Mouse (Mus musculus) embryonic facial prominence, embryonic 15.5 days (tissue): Measurements from ENCODE around the gene Rpl26. TPM values are rescaled to one million over a fixed set of nuclear protein-coding genes. Genes with fewer than 3 reads are reported as not detected.

ENCODE experiments used
- ATAC-seq: fragments of 200-750 bp; cut with Nextera tagmentation; 2 replicates; pipeline ENCODE4 v1.8.0; 2017; ENCODE audit warnings: low read depth, moderate TSS enrichment; ENCODE audit not compliant: insufficient number of reproducible peaks, low FRiP score, low TSS enrichment
- H3K27ac ChIP-seq: fragments of 300-500 bp; sonication (generic); replicated peaks from 2 replicates; pipeline ENCODE4 v1.5.1; 2015; ENCODE audit warnings: mild to moderate bottlenecking, inconsistent platforms
- H3K27me3 ChIP-seq: fragments of 300-500 bp; sonication (generic); 2 replicates; pipeline ENCODE4 v1.6.1; 2015; ENCODE audit warnings: inconsistent platforms
- H3K36me3 ChIP-seq: fragments of 300-500 bp; sonication (generic); 2 replicates; pipeline ENCODE4 v1.6.1; 2015; ENCODE audit warnings: mild to moderate bottlenecking, inconsistent platforms
- H3K4me1 ChIP-seq: fragments of 300-500 bp; sonication (generic); 2 replicates; pipeline ENCODE4 v1.6.1; 2015; ENCODE audit warnings: inconsistent platforms
- H3K4me2 ChIP-seq: fragments of 300-500 bp; sonication (generic); replicated peaks from 2 replicates; pipeline ENCODE4 v1.6.1; 2015; ENCODE audit warnings: mild to moderate bottlenecking, inconsistent platforms
- H3K4me3 ChIP-seq: fragments of 300-500 bp; sonication (generic); replicated peaks from 2 replicates; pipeline ENCODE4 v1.5.1; 2015; ENCODE audit warnings: mild to moderate bottlenecking, inconsistent platforms
- H3K9ac ChIP-seq: fragments of 300-500 bp; sonication (generic); 2 replicates; pipeline ENCODE4 v1.6.1; 2015; ENCODE audit warnings: inconsistent platforms
- H3K9me3 ChIP-seq: fragments of 300-500 bp; sonication (generic); replicated peaks from 2 replicates; pipeline ENCODE4 v1.6.1; 2016; ENCODE audit warnings: inconsistent platforms
- whole genome bisulfite sequencing: fragments of 180-500 bp; shearing (Covaris S2); methylation state at CpG from one replicate; pipeline ENCODE4 v1.1.7; 2015; 5-methylcytosine and 5-hydroxymethylcytosine counted together
- polyA plus RNA-seq: library from polyadenylated mRNA; unstranded; fragments of >200 nt; fragmentation: Nextera tagmentation; extraction: Ambion mirVana; gene quantifications from 2 replicates; pipeline ENCODE4 v1.2.1, GENCODE M21; 2015

Rpl26 gene
- polyA plus RNA-seq, 1 experiment from 2014 or later, result 985 TPM

DNA sequence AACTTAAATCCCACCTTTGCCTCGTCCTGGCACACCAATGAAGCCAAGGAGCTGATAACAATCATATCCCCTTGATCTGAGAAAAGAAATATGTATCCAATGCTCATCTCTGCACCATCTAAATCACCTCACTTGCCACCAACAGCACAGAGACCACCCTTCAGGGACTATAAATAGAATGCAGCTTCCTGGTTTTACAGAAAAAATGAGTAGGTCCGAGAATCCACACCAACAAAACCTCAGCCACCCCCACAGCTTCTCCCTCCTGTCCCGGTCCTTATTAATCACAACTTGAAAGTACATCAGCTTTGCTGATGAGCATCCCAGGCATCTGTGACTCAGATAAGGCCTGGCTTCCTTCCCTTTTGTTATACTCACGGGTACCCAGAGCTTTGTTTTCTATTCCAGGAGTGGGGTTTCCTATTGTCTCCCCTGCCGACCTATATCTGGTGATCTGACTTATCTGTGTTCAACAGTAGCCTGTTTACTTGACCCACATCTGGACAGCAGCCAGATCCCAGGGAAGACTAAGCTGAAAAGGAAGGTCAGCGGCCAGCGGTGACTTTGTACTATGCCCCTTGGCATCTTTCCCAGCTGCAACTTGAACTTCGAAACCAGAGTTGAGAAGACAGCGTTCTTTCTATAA lies 36.7 kb upstream of the Rpl26 start:
- H3K4me1 ChIP-seq, result no peaks in the 10 kb centered on the region
- 52% methylated on average over 9 of the region's 9 CpGs for WGBS
- H3K27ac ChIP-seq, result no peak overlapping the region
- H3K36me3 ChIP-seq, result no peaks in the 10 kb centered on the region
- H3K27me3 ChIP-seq, result no peaks in the 10 kb centered on the region
- peak; percentile 65; the same call in 1 of the 2 replicates for ATAC-seq
- no peak overlapping the region for H3K4me3 ChIP-seq
- H3K4me2 ChIP-seq, result no peak overlapping the region
- H3K9me3 ChIP-seq, result no peaks in the 10 kb centered on the region
- no peak overlapping the region for H3K9ac ChIP-seq

DNA sequence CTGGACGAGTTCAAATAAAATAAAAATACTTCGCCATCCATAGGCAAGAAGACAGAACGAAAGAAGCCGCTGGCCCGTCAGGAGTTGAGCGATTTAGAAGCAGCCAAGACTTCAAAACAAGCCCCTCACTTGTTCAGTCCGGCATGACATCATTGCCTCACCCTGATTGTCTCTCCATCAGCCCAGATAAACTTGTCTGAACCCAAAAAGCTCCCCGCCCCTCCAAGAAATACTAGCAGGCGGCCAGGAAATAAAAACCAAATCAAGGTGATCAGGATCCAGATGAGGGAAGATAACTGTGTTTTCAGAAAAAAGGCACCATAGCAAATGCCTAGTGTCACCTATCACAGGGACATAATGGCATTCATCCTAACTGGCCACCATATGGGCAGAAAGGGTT lies 30.1 kb upstream of the Rpl26 start:
- ATAC-seq, result no peak
- Histone ChIP-seq H3K27me3 (no peaks in the 10 kb centered on the region), H3K9ac (no peak overlapping the region), H3K27ac (no peak overlapping the region), H3K36me3 (no peaks in the 10 kb centered on the region), H3K4me1 (0 out of 2 replicates have a peak, but pooled peaks cover 3% of the 10 kb centered on the region), H3K4me2 (no peak overlapping the region), H3K9me3 (no peaks in the 10 kb centered on the region), H3K4me3 (no peak overlapping the region)
- WGBS, result 78% methylated on average over 9 of the region's 9 CpGs

DNA sequence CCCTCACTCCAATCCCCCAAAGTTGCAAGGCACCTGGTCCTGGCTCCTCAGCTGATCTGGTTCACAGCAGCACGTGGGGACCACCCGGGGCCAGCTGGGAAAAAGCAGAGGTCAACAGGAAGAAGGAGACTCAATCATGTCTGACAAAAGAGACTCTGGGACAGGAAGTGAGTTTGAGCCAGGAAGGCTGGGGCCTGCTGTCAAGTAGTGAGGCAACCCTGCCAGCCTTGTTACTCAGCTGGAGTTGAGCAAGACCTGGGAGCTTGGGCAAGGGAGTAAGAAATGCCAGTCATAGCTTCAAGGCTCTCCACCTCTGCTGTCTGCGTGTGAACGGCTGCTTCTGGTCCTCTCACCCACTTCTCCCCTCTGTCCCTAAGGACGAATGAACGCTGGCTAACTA lies 29.6 kb upstream of the Rpl26 start, which contains the start of gene Ndel1:
Ndel1 (minus strand) TSS at position 111 of the 400 bp plus-strand sequence.
- 0 out of 2 replicates have a peak within 1 kb of the TSS, but pooled peaks have one; percentile 44 for H3K27ac ChIP-seq
- H3K27me3 ChIP-seq, result no peaks in the 10 kb centered on the region
- 0 out of 2 replicates have a peak, but pooled peaks cover 3% of the 10 kb centered on the region for H3K4me1 ChIP-seq
- H3K9ac ChIP-seq, result no peak within 1 kb of the TSS
- no peaks in the 10 kb centered on the region for H3K36me3 ChIP-seq
- H3K4me3 ChIP-seq, result no peak within 1 kb of the TSS
- WGBS, result 54% methylated on average over 6 of the region's 6 CpGs
- no peaks in the 10 kb centered on the region for H3K9me3 ChIP-seq
- no peak within 1 kb of the TSS for H3K4me2 ChIP-seq
- no peak for ATAC-seq

DNA sequence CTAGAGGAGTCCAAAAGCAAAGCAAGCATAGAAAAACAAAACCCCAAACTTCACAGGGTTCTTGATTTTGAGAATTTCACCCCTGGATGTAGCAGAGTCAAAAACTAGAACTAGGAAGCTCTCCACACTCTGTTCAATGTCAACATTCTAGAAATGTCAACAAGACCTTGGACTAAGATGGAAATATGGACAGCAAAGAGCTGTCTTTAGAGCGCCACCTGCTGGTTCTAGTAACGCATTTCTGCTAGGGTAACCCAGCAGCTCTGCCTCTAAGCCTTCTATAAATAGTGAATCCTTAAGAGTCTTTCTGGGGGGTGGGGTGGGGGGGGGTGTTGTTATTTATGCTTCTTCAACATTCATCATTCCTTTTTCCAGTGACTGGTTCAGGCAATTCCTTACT lies 26.5 kb upstream of the Rpl26 start:
- Histone ChIP-seq H3K4me1 (0 out of 2 replicates have a peak, but pooled peaks cover 3% of the 10 kb centered on the region), H3K36me3 (no peaks in the 10 kb centered on the region), H3K9me3 (no peaks in the 10 kb centered on the region), H3K27ac (no peak overlapping the region), H3K9ac (no peak overlapping the region), H3K27me3 (no peaks in the 10 kb centered on the region), H3K4me3 (no peak overlapping the region), H3K4me2 (no peak overlapping the region)
- ATAC-seq, result no peak
- 0% methylated on average over 2 of the region's 2 CpGs for WGBS

DNA sequence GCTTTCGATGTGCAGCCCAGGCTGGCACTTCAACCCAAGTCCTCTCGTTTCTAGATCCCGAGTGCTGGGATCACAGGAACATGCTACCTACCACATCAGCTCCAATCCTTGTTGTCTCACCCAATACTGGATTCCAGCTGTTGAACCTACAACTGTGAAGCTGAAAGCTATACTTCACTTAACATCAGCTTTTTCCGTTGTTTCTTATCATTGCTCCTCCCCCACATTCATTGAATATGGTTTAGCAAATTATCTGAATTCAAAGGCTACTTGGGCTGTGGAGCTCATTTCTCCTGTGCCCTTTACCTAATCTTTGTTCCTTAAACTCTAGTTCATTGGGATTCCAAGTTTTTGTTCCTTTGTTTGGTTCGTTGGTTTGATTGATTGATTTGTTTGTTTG lies 22.6 kb upstream of the Rpl26 start:
- Histone ChIP-seq H3K9me3 (no peaks in the 10 kb centered on the region), H3K9ac (no peak overlapping the region), H3K4me1 (0 out of 2 replicates have a peak, but pooled peaks cover 4% of the 10 kb centered on the region), H3K27me3 (no peaks in the 10 kb centered on the region), H3K4me2 (no peak overlapping the region), H3K36me3 (no peaks in the 10 kb centered on the region), H3K27ac (no peak overlapping the region), H3K4me3 (no peak overlapping the region)
- no peak for ATAC-seq
- 85% methylated on average over 5 of the region's 5 CpGs for WGBS

DNA sequence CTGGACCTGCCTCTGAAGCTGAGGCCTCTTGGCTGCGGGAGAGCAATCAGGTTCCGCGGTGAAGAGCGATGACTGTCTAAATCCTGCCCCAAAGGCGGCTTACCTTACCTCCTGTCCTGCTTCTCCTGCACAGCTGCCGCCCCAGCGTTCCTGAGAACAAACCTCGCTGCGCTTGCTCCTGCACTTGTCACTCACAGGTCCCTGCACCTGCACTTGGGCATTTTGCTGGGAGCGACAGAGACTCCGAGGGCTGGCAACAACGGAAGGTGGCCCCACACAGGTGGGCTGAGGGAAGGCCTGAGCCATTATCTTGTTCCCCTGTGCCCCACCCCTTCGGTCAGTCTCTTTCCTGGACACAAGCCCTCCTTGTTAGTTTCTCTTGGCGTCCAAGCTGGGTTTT lies 19.3 kb upstream of the Rpl26 start:
- 16% methylated on average over 14 of the region's 14 CpGs for WGBS
- Histone ChIP-seq H3K27ac (no peak overlapping the region), H3K27me3 (no peaks in the 10 kb centered on the region), H3K9ac (no peak overlapping the region), H3K4me2 (no peak overlapping the region), H3K36me3 (no peaks in the 10 kb centered on the region), H3K4me1 (0 out of 2 replicates have a peak, but pooled peaks cover 4% of the 10 kb centered on the region), H3K4me3 (no peak overlapping the region), H3K9me3 (no peaks in the 10 kb centered on the region)
- no peak for ATAC-seq

DNA sequence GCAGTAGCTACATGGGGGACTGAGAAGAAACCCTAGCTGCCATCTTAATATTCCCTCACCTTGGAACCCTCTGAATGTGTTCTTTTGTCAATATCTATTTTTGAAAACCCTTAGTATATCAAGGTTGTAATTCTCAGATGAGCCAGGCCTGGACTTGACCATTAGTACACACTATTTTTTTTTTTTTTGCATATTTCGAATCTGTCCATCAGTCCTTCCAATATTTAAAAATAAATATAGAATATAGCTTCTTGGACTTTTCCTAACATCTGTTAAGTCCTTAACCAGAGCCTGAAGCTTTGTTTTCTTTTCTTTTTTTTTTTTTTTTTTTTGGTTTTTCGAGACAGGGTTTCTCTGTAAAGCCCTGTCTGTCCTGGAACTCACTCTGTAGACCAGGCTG lies 17.5 kb upstream of the Rpl26 start:
- WGBS, result 74% methylated on average over 2 of the region's 2 CpGs
- H3K9me3 ChIP-seq, result no peaks in the 10 kb centered on the region

DNA sequence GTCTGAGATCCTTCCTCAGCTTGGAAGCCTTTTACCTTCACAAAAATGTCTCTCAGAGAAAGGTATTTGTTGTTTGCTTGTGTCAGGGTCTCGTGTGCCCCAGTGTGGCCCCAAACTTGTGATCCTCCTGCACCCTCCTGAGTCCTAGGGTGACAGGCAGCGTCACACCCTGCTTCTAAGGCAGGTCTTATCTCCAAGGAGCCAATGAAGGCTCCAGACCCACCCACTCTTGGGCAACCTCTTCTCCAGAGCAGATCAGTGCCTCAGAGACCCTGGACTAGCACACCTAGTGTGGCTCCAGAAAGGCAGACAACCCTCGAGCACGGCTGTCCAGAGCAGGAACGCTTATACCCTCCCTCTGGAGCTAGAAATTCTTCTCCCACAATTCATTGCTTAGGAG lies 17.0 kb upstream of the Rpl26 start:
- WGBS, result 76% methylated on average over 5 of the region's 5 CpGs

More for the DNA sequence above, 17.5 kb upstream of the Rpl26 start:
- Histone ChIP-seq H3K4me1 (0 out of 2 replicates have a peak, but pooled peaks cover 4% of the 10 kb centered on the region), H3K9ac (no peak overlapping the region), H3K4me3 (no peak overlapping the region), H3K27me3 (no peaks in the 10 kb centered on the region), H3K4me2 (no peak overlapping the region), H3K27ac (no peak overlapping the region), H3K36me3 (no peaks in the 10 kb centered on the region)
- no peak for ATAC-seq

DNA sequence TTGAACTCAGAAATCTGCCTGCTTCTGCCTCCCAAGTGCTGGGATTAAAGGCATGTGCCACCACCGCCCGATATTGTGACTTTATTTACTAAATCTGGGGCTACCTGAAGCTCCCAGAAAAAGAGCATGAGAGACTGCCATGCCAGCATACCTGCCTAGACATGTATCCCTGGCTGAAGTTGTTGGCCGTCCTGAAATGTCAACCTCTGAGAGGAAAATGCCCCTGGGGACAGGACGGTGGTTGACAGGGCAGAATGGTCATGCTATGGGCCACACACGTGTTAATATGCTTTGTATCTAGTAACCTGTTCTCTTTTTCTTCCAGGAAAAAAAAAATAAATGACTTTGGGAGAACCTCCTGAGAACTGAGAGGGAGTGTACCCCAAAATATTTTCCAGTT lies 15.3 kb upstream of the Rpl26 start:
- H3K4me1 ChIP-seq, result 0 out of 2 replicates have a peak, but pooled peaks cover 4% of the 10 kb centered on the region
- WGBS, result 57% methylated on average over 5 of the region's 5 CpGs
- no peak for ATAC-seq
- no peak overlapping the region for H3K4me3 ChIP-seq
- H3K4me2 ChIP-seq, result no peak overlapping the region
- no peak overlapping the region for H3K9ac ChIP-seq
- H3K27ac ChIP-seq, result no peak overlapping the region
- H3K9me3 ChIP-seq, result no peaks in the 10 kb centered on the region
- no peaks in the 10 kb centered on the region for H3K36me3 ChIP-seq
- H3K27me3 ChIP-seq, result no peaks in the 10 kb centered on the region

More for the DNA sequence above, 17.0 kb upstream of the Rpl26 start:
- H3K4me2 ChIP-seq, result no peak overlapping the region
- H3K36me3 ChIP-seq, result no peaks in the 10 kb centered on the region
- no peak overlapping the region for H3K27ac ChIP-seq
- H3K9ac ChIP-seq, result no peak overlapping the region
- ATAC-seq, result no peak
- H3K4me1 ChIP-seq, result 0 out of 2 replicates have a peak, but pooled peaks cover 4% of the 10 kb centered on the region
- H3K4me3 ChIP-seq, result no peak overlapping the region
- H3K9me3 ChIP-seq, result no peaks in the 10 kb centered on the region
- no peaks in the 10 kb centered on the region for H3K27me3 ChIP-seq

DNA sequence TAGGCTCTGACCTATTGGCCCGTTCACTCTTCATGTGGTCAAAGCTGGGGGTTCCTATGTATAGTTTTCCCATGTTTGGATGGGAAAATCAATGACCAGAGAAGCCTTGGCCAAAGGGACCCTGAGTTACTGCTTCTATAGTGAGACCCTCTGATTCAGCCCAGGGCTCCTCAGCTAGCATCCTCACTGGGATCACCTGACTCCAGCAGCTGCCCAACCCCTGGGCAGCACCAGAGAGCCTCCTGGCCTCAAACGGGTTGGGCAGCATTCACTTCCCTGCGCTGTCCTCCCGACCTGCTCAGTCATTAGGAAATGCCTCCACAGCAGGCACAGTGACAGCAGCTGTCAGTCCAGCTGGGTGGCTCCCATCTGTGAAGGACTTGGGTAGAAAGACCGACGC lies 13.1 kb upstream of the Rpl26 start, which contains the start of gene Rnf222:
Rnf222 (plus strand) TSS at position 301 of the 400 bp plus-strand sequence.
- Histone ChIP-seq H3K4me2 (no peak within 1 kb of the TSS), H3K36me3 (no peaks in the 10 kb centered on the region), H3K4me1 (no peaks in the 10 kb centered on the region), H3K27ac (no peak within 1 kb of the TSS; the same call in 1 of the 2 replicates), H3K9ac (no peak within 1 kb of the TSS), H3K27me3 (no peaks in the 10 kb centered on the region), H3K4me3 (no peak within 1 kb of the TSS), H3K9me3 (no peaks in the 10 kb centered on the region)
- WGBS, result 28% methylated on average over 6 of the region's 6 CpGs
- ATAC-seq, result no peak

DNA sequence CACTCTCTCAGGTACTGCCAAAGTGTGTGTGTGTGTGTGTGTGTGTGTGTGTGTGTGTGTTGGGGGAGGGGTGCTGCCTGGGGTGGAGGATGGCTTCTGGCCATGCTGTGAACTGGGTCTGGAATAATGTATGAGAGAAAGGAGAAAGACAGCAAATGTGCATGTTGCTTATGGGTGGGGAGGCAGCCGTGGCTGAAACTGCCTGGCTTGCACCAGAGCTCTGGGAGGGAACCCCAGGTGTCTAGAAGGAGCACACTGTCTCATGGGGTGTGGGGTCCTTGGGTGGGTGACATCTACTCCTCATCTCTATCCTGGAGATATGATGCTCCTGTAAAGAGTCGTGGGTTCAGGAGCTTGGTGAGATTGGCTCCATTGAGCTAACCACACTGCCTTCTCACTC lies 12.7 kb upstream of the Rpl26 start:
- 68% methylated on average over 2 of the region's 2 CpGs for WGBS
- H3K27ac ChIP-seq, result no peak overlapping the region
- H3K4me1 ChIP-seq, result no peaks in the 10 kb centered on the region
- H3K4me3 ChIP-seq, result no peak overlapping the region
- no peaks in the 10 kb centered on the region for H3K36me3 ChIP-seq
- no peak overlapping the region for H3K4me2 ChIP-seq
- H3K9me3 ChIP-seq, result no peaks in the 10 kb centered on the region
- H3K9ac ChIP-seq, result no peak overlapping the region
- H3K27me3 ChIP-seq, result no peaks in the 10 kb centered on the region
- no peak for ATAC-seq

DNA sequence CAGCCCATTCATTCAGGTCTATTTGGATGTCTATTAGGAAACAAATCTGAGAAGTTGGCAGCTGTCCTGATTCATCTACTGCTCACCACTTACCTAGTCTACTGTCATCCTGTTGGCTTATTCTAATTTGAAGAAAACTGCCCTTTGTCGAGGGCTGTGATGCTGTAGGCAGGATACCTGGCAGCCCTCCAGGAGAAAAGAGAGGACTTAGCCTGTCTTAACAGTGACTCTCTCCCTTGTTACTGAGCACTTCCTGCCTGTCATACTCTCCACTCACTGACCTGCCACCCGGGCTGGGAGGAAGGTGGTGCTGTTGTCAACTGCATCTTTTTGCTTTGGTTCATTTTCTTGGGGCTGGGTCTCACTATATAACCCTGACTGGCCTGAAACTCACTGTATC lies 10.8 kb upstream of the Rpl26 start:
- 26% methylated on average over 2 of the region's 2 CpGs for WGBS
- H3K27ac ChIP-seq, result no peak overlapping the region
- no peak for ATAC-seq
- H3K27me3 ChIP-seq, result no peaks in the 10 kb centered on the region
- 0 out of 2 replicates have a peak, but pooled peaks cover 2% of the 10 kb centered on the region for H3K4me1 ChIP-seq
- no peak overlapping the region for H3K4me2 ChIP-seq
- no peaks in the 10 kb centered on the region for H3K9me3 ChIP-seq
- no peak overlapping the region for H3K9ac ChIP-seq
- H3K4me3 ChIP-seq, result no peak overlapping the region
- H3K36me3 ChIP-seq, result no peaks in the 10 kb centered on the region
